Comparison of ENCODE assay signal across 20 mouse cellular contexts in genomic region chr4:21598024-21598423, GRCm38 (mm10).
DNase-seq lines count a peak whose midpoint lies in the region; TF ChIP-seq lines count a peak whose summit lies in the region.
"Had no signal": no experiment of that assay in that cellular context is flagged by ENCODE, and none has a peak within 500 bp of the region (broad histone marks: within the 10 kb centered on the region; RNA-seq: fewer than 3 reads in every experiment).

No protein-coding gene starts in this region.

- no peak for TF ChIP-seq POLR2A in kidney, adult 2 months (IDR thresholded peaks at IDR 0.05; ENCODE audit: low read depth, low read length)

- no peaks in the 10 kb centered on the region for H3K27me3 ChIP-seq in kidney, adult 2 months (replicated peaks; ENCODE audit: control insufficient read depth, insufficient read depth, low read length)
- H3K27me3 ChIP-seq: hindbrain, embryonic 13.5 days; intestine, embryonic 15.5 days; limb, embryonic 15.5 days; neural tube, embryonic 13.5 days had no signal

- no peak overlapping the region for H3K4me3 ChIP-seq in kidney, adult 2 months (ENCODE audit: insufficient read depth, low read depth, low read length)
- H3K4me3 ChIP-seq: embryonic facial prominence, embryonic 10.5 days; hindbrain, embryonic 13.5 days; intestine, embryonic 15.5 days; limb, embryonic 15.5 days; neural tube, embryonic 13.5 days had no signal

- H3K36me3 ChIP-seq in kidney, adult 2 months (ENCODE audit: control insufficient read depth, insufficient read depth, low read length), result no peaks in the 10 kb centered on the region
- H3K36me3 ChIP-seq: embryonic facial prominence, embryonic 10.5 days; hindbrain, embryonic 13.5 days; intestine, embryonic 15.5 days; limb, embryonic 15.5 days; neural tube, embryonic 13.5 days had no signal

- no peak overlapping the region for H3K27ac ChIP-seq in kidney, adult 2 months (ENCODE audit: insufficient read depth, low read depth, low read length)
- H3K27ac ChIP-seq: embryonic facial prominence, embryonic 10.5 days; hindbrain, embryonic 13.5 days; intestine, embryonic 15.5 days; limb, embryonic 15.5 days; neural tube, embryonic 13.5 days had no signal

- no peaks in the 10 kb centered on the region for H3K4me1 ChIP-seq in kidney, adult 2 months (ENCODE audit: control insufficient read depth, insufficient read depth, low read length)
- H3K4me1 ChIP-seq: embryonic facial prominence, embryonic 10.5 days; hindbrain, embryonic 13.5 days; intestine, embryonic 15.5 days; limb, embryonic 15.5 days; neural tube, embryonic 13.5 days had no signal

- TF ChIP-seq CTCF in kidney, adult 2 months (conservative IDR thresholded peaks at IDR 0.05; ENCODE audit: insufficient read depth, insufficient read length, low read depth, low read length), result no peak

- WGBS in kidney, adult 2 months, result 68% methylated on average over 2 of the region's 2 CpGs

- peak; percentile 15 for DNase-seq in embryo, embryonic 10.5 days (ENCODE audit: low spot score)
- no peak for DNase-seq in embryo, embryonic 9.5 days (ENCODE audit: extremely low spot score)
- DNase-seq in kidney, adult 2 months, result peak; percentile 2
- DNase-seq in kidney, adult 11 months, result no peak
- peak; percentile 0 for DNase-seq in Muller cell, postnatal 12 days (ENCODE audit: inconsistent ontology term)
- peak; percentile 15 for DNase-seq in retina, postnatal 1 day
- no peak for DNase-seq in adrenal gland, postnatal 36 days
- DNase-seq in adipocyte (ENCODE audit: low spot score), result no peak
- DNase-seq: adrenal gland, postnatal 25 days; gastrocnemius, postnatal 14 days; heart, postnatal 14 days; kidney, postnatal 14 days; lung, postnatal 10 days; right cerebral cortex, postnatal 25 days; thymus, postnatal 14 days had no signal

Comparison
In these comparisons a context has a peak if more than half of its experiments do, and no peak if none do; other contexts are left out.
1. DNase-seq: peak in embryo, embryonic 10.5 days (single experiment), kidney, adult 2 months (single experiment), Muller cell, postnatal 12 days (single experiment) and retina, postnatal 1 day (single experiment); none in embryo, embryonic 9.5 days (single experiment), kidney, adult 11 months (single experiment), adrenal gland, postnatal 36 days (0 of 2) and adipocyte (single experiment).